Mouse (Mus musculus): ENCODE measurements around the gene Matk. TPM values are rescaled to one million over a fixed set of nuclear protein-coding genes. Genes with fewer than 3 reads are reported as not detected.

Gene Matk
- total RNA-seq, 2 experiments from 2014 or later = 132 to 140 TPM

DNA sequence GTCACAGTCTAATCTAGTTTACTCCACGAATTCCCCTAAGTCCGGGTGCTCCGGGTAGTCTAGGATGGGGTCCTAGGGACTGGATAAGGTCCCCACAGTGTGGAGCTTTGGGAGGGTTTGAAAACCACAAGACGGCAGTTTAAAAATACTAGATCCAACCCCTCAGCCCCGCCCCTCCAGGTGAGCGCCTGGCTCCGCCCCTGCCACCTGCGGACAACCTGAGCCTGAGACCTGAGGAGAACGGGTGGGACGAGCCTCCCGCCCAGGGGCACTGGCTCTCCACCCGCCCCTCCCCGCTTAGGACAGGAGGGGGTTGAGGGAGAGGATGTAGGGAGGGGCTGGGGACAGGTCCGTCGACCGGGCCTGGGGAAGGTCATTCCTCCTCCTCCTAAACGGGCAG is 32.0 kb downstream of the Matk start:
- intact Hi-C loops (cut with DNase I) = loop anchor here (5.0 to 10.0 kb wide), 2 partner anchors 68 to 170 kb away; partner anchors contain the start of genes Hmg20b and Nfic

GRCm38 (mm10) chr10:81285694-81286450 is 33.1 kb downstream of the Matk start:
- DNase-seq = peak; percentile 90
- intact Hi-C loops (cut with DNase I) = loop anchor here (5.0 to 10.0 kb wide), 2 partner anchors 66 to 169 kb away; partner anchors contain the start of genes Hmg20b and Nfic

More for the DNA sequence above, 32.0 kb downstream of the Matk start:
- no peak for DNase-seq

- no peak for DNase-seq
- intact Hi-C loops (cut with DNase I) = loop anchor here (5.0 to 10.0 kb wide), 2 partner anchors 66 to 168 kb away; partner anchors contain the start of genes Hmg20b and Nfic
Measured at GRCm38 (mm10) chr10:81286586-81286985, 33.9 kb downstream of the Matk start.

DNA sequence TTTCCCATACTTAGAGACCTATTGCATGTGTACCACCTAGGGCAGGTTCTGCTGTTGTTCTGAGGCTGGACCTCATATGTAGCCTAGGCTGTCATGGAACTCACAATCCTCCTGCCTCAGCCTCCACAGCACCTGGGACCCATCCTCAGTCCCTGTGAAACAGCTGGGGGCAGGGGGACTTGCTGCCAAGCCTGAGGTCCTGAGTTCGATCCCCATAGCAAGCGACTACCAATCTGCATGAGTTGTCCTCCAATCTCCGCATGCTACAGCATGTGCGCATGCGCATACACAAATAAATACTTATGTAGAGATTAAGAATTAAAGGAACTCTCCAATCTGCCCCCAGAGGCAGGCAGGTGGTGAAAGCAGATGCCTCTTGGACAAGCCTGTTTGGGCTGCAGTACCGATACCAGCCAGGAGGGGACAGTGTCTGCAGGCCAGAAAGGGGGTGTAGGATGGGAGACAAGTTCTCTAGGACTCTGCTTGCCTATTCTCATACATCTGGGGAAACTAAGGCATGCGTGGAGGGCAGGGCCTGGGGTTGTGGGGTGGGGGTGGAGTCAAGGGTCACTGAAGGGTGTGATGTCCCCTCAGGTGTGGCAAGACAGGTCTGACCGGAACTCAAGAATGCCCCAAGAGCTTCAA is 34.9 kb downstream of the Matk start:
- peak; percentile 58 for DNase-seq
- intact Hi-C loops (cut with DNase I) = loop anchor here (5.0 to 10.0 kb wide), 2 partner anchors 65 to 167 kb away; partner anchors contain the start of genes Hmg20b and Nfic

- peak; percentile 51 for DNase-seq
- intact Hi-C loops (cut with DNase I) = loop anchor here (5.0 to 10.0 kb wide), 2 partner anchors 64 to 166 kb away; partner anchors contain the start of genes Hmg20b and Nfic
Measured at GRCm38 (mm10) chr10:81288601-81289000, 35.9 kb downstream of the Matk start.

DNA sequence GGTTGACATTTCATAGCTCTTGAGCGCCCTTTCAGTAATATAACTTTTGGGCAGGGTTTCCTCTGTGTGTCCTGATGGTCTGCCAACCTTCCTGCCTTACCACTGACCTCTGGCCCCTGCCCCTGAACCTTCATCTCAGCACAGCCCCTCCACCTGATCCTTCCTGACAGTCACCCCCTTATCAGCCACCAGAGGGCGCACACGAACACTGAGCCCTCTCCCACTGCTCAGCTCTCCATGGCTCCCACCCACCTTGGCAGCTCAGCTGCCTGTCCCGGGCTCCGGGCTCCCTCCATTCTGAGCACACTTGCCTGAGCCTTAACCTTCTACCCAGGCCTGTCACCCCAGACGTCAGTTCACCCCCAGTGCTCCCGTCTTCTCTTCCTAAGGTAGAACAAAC is 36.5 kb downstream of the Matk start:
- peak; percentile 75 for DNase-seq
- intact Hi-C loops (cut with DNase I) = loop anchor here (5.0 to 10.0 kb wide), 2 partner anchors 63 to 166 kb away; partner anchors contain the start of genes Hmg20b and Nfic

DNA sequence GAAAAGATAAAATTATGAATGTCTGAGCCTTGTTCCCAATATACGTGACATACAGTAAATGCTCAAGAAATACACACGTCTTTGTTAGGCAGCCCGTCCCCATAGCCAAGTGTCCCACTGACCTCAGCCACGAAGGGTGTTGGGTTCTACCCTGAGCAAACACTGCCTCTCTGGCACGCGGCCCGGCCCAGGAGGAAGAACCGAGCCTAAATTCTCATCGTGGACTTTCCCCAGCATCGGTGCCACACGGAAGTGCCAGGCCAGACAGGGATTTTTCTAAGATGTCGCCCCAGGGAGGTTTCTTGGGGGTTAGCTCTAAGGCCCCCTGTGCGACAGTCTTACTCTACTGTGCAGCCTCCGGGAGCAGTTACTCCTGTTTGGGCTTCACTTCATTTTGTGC is 37.1 kb downstream of the Matk start:
- DNase-seq = no peak
- intact Hi-C loops (cut with DNase I) = loop anchor here (5.0 to 10.0 kb wide), 2 partner anchors 62 to 165 kb away; partner anchors contain the start of genes Hmg20b and Nfic

DNA sequence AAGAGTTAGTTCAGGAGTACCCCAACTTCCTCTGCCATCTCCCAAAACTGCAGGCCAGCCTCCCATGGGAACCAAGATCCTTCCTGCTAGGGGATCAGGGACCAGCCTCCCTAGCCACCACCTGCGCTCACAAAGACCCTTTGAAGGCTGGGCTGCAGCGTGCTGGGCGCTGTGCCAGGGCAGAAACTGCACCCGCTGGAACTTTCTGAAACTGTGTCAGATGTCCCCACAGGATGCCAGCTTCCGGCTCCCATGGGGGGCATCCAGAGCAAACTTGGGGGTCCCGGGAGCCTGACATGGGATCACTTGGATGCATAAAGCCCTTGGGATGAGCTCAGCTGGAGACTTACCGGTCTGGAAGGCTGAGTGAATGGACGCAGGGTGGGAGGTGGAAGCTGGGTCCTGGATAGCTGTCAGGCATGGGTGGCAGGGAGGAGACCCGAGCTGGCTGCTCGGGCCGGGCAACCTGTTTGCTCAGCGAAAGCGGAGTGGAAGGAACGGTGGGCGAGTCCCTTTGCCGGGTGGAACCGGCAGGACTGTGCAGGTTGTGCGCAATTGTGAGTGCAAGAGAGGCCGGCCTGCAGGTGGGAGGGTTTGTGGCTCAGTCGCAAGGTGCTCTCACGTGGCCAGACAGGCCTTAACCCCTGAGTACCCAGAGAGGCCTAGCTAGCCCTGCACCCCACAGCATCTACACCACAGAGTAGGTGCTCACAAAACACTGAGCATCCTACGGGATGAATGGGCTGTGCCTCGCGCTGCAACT is 38.1 kb downstream of the Matk start:
- intact Hi-C loops (cut with DNase I) = no loop called here

DNA sequence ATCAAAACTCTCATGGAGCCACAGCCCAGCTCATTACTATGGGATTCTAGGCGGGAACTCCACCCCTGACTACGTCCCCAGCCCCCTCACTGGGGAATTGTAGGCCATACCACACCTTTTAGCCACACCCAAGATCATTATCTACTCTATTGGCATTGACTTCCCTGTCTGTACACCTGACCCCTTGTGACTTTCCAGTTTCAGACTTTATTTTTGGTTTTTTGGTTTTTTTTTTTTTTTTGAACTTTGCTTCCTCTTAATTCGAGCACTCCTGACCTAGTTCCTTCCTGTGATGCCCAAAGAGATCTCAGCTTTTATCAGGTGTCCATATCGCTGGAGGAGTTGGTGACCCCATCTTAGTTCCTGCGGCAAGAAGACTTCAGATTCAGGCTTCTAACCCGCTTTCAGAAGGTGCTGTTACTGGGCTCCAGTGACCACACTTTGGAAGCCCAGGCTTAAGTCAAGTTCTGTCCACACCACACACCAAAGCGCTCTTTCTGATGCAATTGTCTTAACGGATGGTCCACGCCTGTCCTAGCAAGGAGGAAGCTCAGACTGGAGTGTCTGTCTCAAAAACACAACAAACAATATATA is 38.9 kb downstream of the Matk start, which contains the start of gene Tjp3:
TSS of gene Tjp3 (minus strand) at position 71 of the 594 bp plus-strand sequence.
- intact Hi-C loops (cut with DNase I) = loop anchor here (2.0 kb wide), 1 partner anchor 27 kb away; no protein-coding TSS in a partner anchor
- no peak for DNase-seq

More for the DNA sequence above, 38.1 kb downstream of the Matk start:
- DNase-seq = no peak

DNA sequence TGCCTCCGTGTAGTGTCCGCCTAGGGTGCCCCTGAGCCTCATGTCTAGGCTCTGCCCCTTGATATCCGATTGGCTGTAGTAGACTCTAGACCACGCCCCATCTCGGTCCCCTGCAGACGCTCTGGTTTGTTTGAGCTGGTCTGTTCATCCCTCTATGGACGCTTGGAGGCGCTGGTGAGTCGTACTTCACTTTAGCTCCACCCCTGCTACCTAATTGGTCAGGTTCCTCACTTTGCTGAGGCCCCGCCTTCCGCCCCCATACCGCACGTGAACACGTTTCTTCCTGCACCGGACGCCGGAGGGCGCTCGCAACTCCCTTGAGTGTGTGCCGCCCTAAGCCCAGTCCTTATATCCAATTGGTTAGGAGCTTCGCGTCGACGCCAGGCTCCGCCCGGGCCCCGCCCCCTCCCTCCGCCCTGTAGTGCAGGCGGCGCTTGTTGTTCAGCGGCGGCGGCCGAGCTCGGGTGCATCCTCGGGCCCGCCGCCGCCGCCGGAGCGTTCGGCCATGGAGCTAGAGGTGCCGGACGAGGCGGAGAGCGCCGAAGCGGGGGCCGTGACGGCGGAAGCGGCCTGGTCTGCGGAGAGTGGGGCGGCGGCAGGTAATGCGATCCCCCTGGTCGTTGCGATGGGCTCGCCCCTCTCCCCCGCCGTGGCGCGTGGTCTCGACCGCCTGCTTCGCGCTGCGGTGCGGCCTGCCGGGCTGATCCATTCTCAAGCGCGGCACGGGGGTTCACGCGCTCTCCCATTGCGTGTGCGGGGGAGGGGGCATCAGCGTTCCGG is 40.0 kb downstream of the Matk start, which contains the start of gene Pip5k1c:
TSS of gene Pip5k1c (plus strand) at position 410 of the 780 bp plus-strand sequence.
- peak; percentile 100 for DNase-seq
- intact Hi-C loops (cut with DNase I) = loop anchor here (2.0 kb wide), 1 partner anchor 26 kb away; no protein-coding TSS in a partner anchor

- intact Hi-C loops (cut with DNase I) = loop anchor here (2.0 kb wide), 1 partner anchor 25 kb away; no protein-coding TSS in a partner anchor
- no peak for DNase-seq
Measured at GRCm38 (mm10) chr10:81293334-81294030, 40.7 kb downstream of the Matk start.

DNA sequence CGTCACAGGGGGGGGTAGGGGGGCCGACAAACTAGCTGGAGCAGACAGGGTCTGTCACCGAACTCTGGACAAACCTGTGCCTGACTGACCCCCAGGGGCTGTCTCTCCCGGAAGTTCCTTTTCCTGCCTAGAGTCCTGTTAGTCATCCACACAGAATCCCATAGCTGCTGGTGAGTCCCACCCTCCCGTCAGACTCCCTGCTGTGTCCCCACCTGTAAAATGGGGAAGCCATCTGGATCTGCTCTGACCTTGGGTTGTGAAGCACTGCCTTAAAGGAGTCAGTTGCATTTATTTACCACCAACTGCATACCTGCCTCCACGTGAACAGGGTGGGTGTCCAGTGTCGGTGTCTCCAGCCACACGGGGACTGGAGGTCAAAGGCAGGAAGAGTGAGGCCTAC is 41.7 kb downstream of the Matk start:
- intact Hi-C loops (cut with DNase I) = no loop called here
- no peak for DNase-seq

DNA sequence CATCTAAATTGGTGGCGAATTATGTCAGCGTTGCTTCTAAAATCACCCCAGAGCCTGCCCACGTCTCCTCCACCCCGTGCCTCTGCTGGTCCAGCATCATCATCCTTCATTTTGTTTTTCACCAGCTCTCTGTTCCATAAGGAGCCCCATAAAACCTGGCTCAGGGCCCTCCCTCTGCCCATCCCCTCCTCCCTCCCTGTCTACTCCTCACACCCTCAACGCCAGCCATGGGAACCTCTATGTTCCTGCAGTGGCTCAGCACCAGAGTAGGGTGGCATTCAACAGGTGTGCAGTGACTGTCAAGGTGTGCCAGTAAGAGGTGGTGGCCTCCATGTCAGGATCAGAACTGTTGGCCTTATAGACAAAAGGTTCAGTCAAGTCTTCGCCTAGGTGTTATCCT is 42.5 kb downstream of the Matk start:
- DNase-seq = no peak
- intact Hi-C loops (cut with DNase I) = no loop called here

GRCm38 (mm10) chr10:81297246-81297645 is 44.5 kb downstream of the Matk start:
- intact Hi-C loops (cut with DNase I) = no loop called here
- DNase-seq = no peak

DNA sequence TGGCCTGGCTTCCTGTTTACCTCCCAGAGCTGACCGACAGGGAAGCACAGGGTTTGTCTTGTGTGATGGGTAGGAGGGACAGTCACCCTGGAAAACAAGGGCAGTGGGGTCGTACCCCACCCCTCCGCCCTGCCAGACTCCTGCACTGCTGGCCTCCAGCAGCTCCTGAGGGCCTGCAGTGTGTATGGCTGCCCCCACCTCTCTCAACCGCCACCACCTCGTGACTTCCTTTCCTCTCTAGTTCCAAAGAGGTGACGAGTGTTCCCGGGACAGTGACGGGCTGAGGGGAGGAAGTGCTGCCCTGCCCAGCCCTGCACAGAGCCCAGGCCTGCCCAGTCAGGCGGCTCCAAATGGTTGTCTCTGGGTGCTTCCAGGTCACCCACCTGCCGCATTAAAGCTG is 45.1 kb downstream of the Matk start:
- intact Hi-C loops (cut with DNase I) = no loop called here
- DNase-seq = no peak

DNA sequence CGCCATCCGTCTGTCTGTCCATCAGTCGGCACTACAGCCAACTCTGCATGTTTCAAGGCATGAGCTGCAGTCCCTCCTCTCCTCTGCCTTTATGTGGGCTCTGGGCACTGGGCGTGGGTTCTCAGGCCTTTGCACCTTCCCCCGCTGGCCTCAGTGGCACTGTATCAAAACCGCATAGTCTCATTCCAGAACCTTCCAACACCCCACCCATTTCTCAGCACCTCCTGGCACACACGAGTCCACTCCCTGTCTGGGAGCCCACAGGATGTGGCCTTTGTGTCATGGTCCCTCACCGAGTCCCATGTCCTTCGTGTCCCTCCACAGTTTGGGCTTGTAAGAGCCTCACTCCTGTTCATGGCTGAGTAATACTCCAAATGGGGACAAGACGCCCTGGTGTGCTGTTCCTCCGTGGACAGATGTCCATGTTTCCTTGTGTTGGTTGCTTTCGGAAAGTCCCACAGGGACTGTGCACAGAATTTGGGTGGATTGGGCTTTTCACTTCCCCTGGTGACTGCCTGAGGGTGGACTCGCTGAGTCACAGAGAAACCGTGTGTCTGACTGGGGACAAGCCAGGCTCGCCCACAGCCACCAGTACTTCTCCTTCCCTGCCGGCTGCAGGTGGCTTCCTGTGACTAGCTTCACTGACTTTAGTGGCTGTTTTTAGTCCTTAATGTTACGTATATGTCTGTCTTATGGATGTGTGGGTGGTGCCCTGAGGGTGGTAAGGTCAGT is 45.8 kb downstream of the Matk start:
- intact Hi-C loops (cut with DNase I) = no loop called here
- DNase-seq = no peak

GRCm38 (mm10) chr10:81299585-81300351 is 47.0 kb downstream of the Matk start:
- DNase-seq = no peak
- intact Hi-C loops (cut with DNase I) = no loop called here

Data from left cerebral cortex, postnatal 4 days (tissue).